Mouse (Mus musculus) midbrain, embryonic 14.5 days (tissue): ENCODE measurements around the gene Sgpp2. TPM values are rescaled to one million over a fixed set of nuclear protein-coding genes. Genes with fewer than 3 reads are reported as not detected.

Experiments used
- ATAC-seq: fragments of 200-750 bp; cut with Nextera tagmentation; 2 replicates; pipeline ENCODE4 v1.8.0; 2017; ENCODE audit warnings: moderate number of reproducible peaks, moderate library complexity; ENCODE audit not compliant: low FRiP score, low TSS enrichment
- DNase-seq: peaks from one replicate; pipeline ENCODE4 v3.0.0-alpha.2; 2015
- H3K27ac ChIP-seq: fragments of 300-500 bp; sonication (generic); replicated peaks from 2 replicates; pipeline ENCODE4 v1.5.1; 2014; ENCODE audit warnings: mild to moderate bottlenecking, low read depth, low read length, moderate library complexity
- H3K27me3 ChIP-seq: fragments of 300-500 bp; sonication (generic); 2 replicates; pipeline ENCODE4 v1.6.1; 2014; ENCODE audit warnings: low read length, control low read depth, mixed read lengths; ENCODE audit not compliant: control insufficient read depth, insufficient read depth
- H3K36me3 ChIP-seq: fragments of 300-500 bp; sonication (generic); 2 replicates; pipeline ENCODE4 v1.6.1; 2014; ENCODE audit warnings: low read length, control low read depth; ENCODE audit not compliant: control insufficient read depth, insufficient read depth
- H3K4me1 ChIP-seq: fragments of 300-500 bp; sonication (generic); 2 replicates; pipeline ENCODE4 v1.6.1; 2014; ENCODE audit warnings: mild to moderate bottlenecking, antibody characterized with exemption, low read length, control low read depth; ENCODE audit not compliant: control insufficient read depth, insufficient read depth
- H3K4me2 ChIP-seq: fragments of 300-500 bp; sonication (generic); 2 replicates; pipeline ENCODE4 v1.6.1; 2014; ENCODE audit warnings: mild to moderate bottlenecking, low read length, moderate library complexity
- H3K4me3 ChIP-seq: fragments of 300-500 bp; sonication (generic); replicated peaks from 2 replicates; pipeline ENCODE4 v1.5.1; 2014; ENCODE audit warnings: low read depth, low read length
- H3K9ac ChIP-seq: fragments of 300-500 bp; sonication (generic); replicated peaks from 2 replicates; pipeline ENCODE4 v1.6.1; 2014; ENCODE audit warnings: mild to moderate bottlenecking, low read length, moderate library complexity
- H3K9me3 ChIP-seq: fragments of 300-500 bp; sonication (generic); 2 replicates; pipeline ENCODE4 v1.6.1; 2016; ENCODE audit warnings: low read length, control low read depth, mixed read lengths; ENCODE audit not compliant: control insufficient read depth
- WGBS: fragments of 180-500 bp; shearing (Covaris S2); extraction: QIAGEN DNeasy Blood & Tissue Kit; methylation state at CpG from one replicate; pipeline ENCODE4 v1.1.7; 2014; 5-methylcytosine and 5-hydroxymethylcytosine counted together
- polyA plus RNA-seq: library from polyadenylated mRNA; unstranded; fragments of >200 nt; fragmentation: Nextera tagmentation; extraction: Ambion mirVana; gene quantifications from 2 replicates; pipeline ENCODE4 v1.2.1, GENCODE M21; 2014

Sgpp2 gene
- polyA plus RNA-seq = 1.0 and 1.5 TPM in 2 replicates

GRCm38 (mm10) chr1:78310021-78310752, at the start of gene Sgpp2:
Sgpp2 (plus strand) TSS chr1:78310345.
- Histone ChIP-seq H3K27ac (no peak within 1 kb of the TSS), H3K4me3 (peak within 1 kb of the TSS; percentile 63), H3K36me3 (no peaks in the 10 kb centered on the region), H3K4me2 (peak within 1 kb of the TSS; percentile 100), H3K9me3 (no peaks in the 10 kb centered on the region), H3K4me1 (peaks cover 16% of the 10 kb centered on the region), H3K9ac (peak within 1 kb of the TSS; percentile 43), H3K27me3 (peaks cover 18% of the 10 kb centered on the region)
- peak; percentile 67 for ATAC-seq
- WGBS = under 1% methylated on average over 68 of the region's 68 CpGs
- DNase-seq = peak; percentile 63

DNA sequence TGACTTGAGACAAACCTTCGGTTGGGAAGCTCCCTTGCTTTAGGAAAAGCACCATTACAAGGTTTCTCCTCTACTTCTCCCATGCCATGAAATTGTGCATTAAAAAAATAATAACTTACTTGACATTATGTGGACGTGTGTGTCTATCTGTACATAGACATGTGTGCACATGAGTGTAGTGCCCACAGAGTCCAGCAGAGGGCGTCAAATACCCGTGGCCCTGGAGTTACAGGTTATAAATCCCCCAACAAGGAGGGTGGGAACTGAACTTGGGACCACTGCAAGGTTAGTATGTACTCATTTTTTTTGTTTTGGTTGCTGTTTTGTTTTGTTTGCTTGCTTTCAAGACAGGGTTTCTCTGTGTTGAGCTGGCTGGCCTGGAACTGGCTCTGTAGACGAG, 42.6 kb upstream of the Sgpp2 start:
- H3K9me3 ChIP-seq = no peaks in the 10 kb centered on the region
- H3K4me2 ChIP-seq = no peak overlapping the region
- no peaks in the 10 kb centered on the region for H3K27me3 ChIP-seq
- ATAC-seq (no peak), DNase-seq (no peak)
- 67% methylated on average over 5 of the region's 5 CpGs for WGBS
- no peak overlapping the region for H3K27ac ChIP-seq
- H3K4me3 ChIP-seq = no peak overlapping the region
- H3K36me3 ChIP-seq = no peaks in the 10 kb centered on the region
- H3K9ac ChIP-seq = no peak overlapping the region
- no peaks in the 10 kb centered on the region for H3K4me1 ChIP-seq

- no peaks in the 10 kb centered on the region for H3K9me3 ChIP-seq
- no peak for ATAC-seq
- no peak overlapping the region for H3K9ac ChIP-seq
- no peak overlapping the region for H3K27ac ChIP-seq
- no peaks in the 10 kb centered on the region for H3K27me3 ChIP-seq
- DNase-seq = no peak
- H3K4me1 ChIP-seq = no peaks in the 10 kb centered on the region
- no peaks in the 10 kb centered on the region for H3K36me3 ChIP-seq
- 81% methylated on average over 3 of the region's 3 CpGs for WGBS
- H3K4me2 ChIP-seq = no peak overlapping the region
- no peak overlapping the region for H3K4me3 ChIP-seq
Measured at GRCm38 (mm10) chr1:78272915-78273314, 37.2 kb upstream of the Sgpp2 start.

DNA sequence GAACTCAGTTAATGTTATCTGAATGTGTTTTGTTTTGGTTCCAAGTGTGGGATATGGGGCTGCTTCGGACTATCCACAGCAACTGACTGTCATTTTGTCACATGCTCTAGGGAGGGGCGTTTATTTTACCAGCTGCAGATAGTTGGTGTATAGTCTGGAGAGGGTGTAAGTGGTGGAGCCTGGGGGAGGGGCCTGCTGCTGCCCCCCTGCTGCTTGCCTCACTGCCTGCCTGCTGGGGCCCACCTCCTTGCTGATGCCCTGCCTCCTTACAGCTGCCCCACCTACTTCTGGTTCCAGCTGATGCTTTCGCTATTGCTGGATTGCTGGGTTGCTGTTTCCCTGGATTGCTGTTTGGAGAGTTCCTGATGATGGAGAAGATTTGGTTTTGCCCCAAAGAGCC, 31.0 kb upstream of the Sgpp2 start:
- 42% methylated on average over 3 of the region's 3 CpGs for WGBS
- H3K4me3 ChIP-seq = no peak overlapping the region
- H3K27ac ChIP-seq = no peak overlapping the region
- H3K36me3 ChIP-seq = no peaks in the 10 kb centered on the region
- H3K27me3 ChIP-seq = no peaks in the 10 kb centered on the region
- H3K9me3 ChIP-seq = no peaks in the 10 kb centered on the region
- H3K9ac ChIP-seq = no peak overlapping the region
- DNase-seq (no peak), ATAC-seq (no peak)
- no peaks in the 10 kb centered on the region for H3K4me1 ChIP-seq
- H3K4me2 ChIP-seq = no peak overlapping the region

DNA sequence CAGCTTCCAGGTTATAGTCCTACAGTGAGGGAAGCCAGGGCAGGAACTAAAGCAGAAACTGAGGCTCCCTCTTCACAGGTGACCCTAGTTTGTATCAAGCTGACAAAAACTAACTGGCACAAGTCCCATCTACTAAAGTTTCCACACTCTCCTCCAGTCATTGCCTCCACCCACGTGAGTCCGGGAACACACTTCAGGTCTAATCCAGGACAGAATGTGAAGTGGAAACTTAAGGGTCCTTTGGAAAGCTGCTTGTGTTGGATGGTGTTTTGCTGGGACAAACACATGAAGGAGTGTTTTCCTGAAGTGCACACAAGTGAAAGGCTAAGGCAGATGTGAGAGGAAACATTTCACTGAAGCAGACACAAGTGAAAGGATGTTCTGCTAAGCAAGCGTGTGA, 17.7 kb upstream of the Sgpp2 start:
- ATAC-seq (no peak), DNase-seq (no peak)
- H3K36me3 ChIP-seq = no peaks in the 10 kb centered on the region
- H3K4me2 ChIP-seq = no peak overlapping the region
- no peaks in the 10 kb centered on the region for H3K9me3 ChIP-seq
- no peak overlapping the region for H3K4me3 ChIP-seq
- no peaks in the 10 kb centered on the region for H3K4me1 ChIP-seq
- H3K27me3 ChIP-seq = no peaks in the 10 kb centered on the region
- no peak overlapping the region for H3K9ac ChIP-seq
- no peak overlapping the region for H3K27ac ChIP-seq
- WGBS = 88% methylated on average over 3 of the region's 3 CpGs

GRCm38 (mm10) chr1:78299670-78300225, 10.4 kb upstream of the Sgpp2 start:
- 88% methylated on average over 7 of the region's 7 CpGs for WGBS
- no peak overlapping the region for H3K9ac ChIP-seq
- H3K27ac ChIP-seq = no peak overlapping the region
- H3K4me2 ChIP-seq = no peak overlapping the region
- no peaks in the 10 kb centered on the region for H3K27me3 ChIP-seq
- H3K36me3 ChIP-seq = no peaks in the 10 kb centered on the region
- ATAC-seq (no peak), DNase-seq (no peak)
- no peaks in the 10 kb centered on the region for H3K4me1 ChIP-seq
- H3K9me3 ChIP-seq = no peaks in the 10 kb centered on the region
- H3K4me3 ChIP-seq = no peak overlapping the region

DNA sequence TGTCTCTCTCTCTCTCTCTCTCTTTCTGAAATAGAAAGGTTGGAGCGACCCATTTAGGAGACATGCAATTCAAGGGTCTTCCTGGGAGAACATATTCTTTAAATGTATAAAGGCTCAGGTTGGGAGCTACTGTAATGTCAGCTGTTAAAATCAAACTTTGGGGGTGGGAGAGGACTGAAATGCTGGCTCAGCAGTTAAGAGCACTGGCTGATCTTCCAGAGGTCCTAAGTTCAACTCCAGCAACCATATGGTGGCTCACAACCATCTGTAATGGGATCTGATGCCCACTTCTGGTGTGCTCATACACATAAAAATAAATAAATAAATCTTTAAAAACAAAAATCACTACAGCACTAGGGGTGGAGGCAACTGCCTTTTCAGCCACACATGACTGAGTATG, 1.5 kb upstream of the Sgpp2 start:
- Histone ChIP-seq H3K27me3 (peaks cover 18% of the 10 kb centered on the region), H3K9ac (no peak overlapping the region), H3K4me1 (peaks cover 16% of the 10 kb centered on the region), H3K36me3 (no peaks in the 10 kb centered on the region), H3K4me3 (no peak overlapping the region), H3K9me3 (no peaks in the 10 kb centered on the region), H3K4me2 (no peak overlapping the region), H3K27ac (no peak overlapping the region)
- ATAC-seq (no peak), DNase-seq (no peak)
- 94% methylated on average over 1 of the region's 1 CpGs for WGBS

GRCm38 (mm10) chr1:78309280-78309679, 865 bp upstream of the Sgpp2 start:
- H3K9me3 ChIP-seq = no peaks in the 10 kb centered on the region
- no peak overlapping the region for H3K9ac ChIP-seq
- H3K4me2 ChIP-seq = 0 out of 2 replicates have a peak overlapping the region, but pooled peaks have one; percentile 9
- H3K27me3 ChIP-seq = peaks cover 18% of the 10 kb centered on the region
- H3K27ac ChIP-seq = no peak overlapping the region
- H3K4me1 ChIP-seq = peaks cover 16% of the 10 kb centered on the region
- no peaks in the 10 kb centered on the region for H3K36me3 ChIP-seq
- ATAC-seq (no peak), DNase-seq (peak; percentile 12)
- no peak overlapping the region for H3K4me3 ChIP-seq
- 5% methylated on average over 9 of the region's 9 CpGs for WGBS

DNA sequence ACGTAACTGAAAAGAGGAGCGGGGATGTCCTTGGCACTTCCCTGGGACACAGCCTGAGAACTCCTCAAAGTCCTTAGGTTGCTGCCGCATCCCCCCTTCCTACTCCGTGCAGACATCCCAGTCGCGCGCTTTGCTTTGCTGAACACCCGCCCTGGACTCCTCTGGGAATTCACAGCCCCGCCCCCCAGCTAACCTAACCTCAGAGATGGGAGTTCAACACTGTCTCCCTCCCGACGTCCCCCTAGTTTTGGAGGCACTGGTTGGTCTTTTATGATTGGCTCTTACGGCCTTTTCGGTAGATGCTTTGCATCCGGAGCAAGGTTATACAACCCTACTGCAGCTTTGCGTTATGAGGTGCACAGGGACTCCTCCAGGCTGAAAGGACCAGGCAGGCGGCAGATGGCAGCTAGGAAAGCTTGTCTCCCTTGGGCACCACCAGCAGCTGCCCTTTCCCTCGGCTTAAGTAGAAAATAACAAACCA, 756 bp downstream of the Sgpp2 start:
- ATAC-seq (peak; percentile 76), DNase-seq (peak; percentile 70)
- Histone ChIP-seq H3K9me3 (no peaks in the 10 kb centered on the region), H3K4me1 (peaks cover 16% of the 10 kb centered on the region), H3K4me2 (peak overlapping the region; percentile 100), H3K27ac (no peak overlapping the region), H3K27me3 (peaks cover 18% of the 10 kb centered on the region), H3K36me3 (no peaks in the 10 kb centered on the region), H3K9ac (peak overlapping the region; percentile 43; the same call in 1 of the 2 replicates), H3K4me3 (peak overlapping the region; percentile 63)
- under 1% methylated on average over 17 of the region's 17 CpGs for WGBS
